Mouse (Mus musculus): ENCODE data around the gene Dlg3. TPM values are rescaled to one million over a fixed set of nuclear protein-coding genes. Genes with fewer than 3 reads are reported as not detected.

Dlg3 gene
- total RNA-seq (2014; fragmentation: Nextera tagmentation): not detected in 2 replicates
- total RNA-seq (2017): 0.05 TPM in 1 of 2 replicates, not detected in the other
- not detected in 2 replicates for polyA plus RNA-seq (2012)

- H3K27me3 ChIP-seq (ENCODE audit: insufficient read depth, low read length): 0 out of 2 replicates have a peak, but pooled peaks cover 2% of the 10 kb centered on the region
- ATAC-seq (ENCODE audit: extremely low read depth, insufficient number of reproducible peaks, low FRiP score, poor library complexity, severe bottlenecking): no peak
- TF ChIP-seq TAL1 (conservative IDR thresholded peaks at IDR 0.05; ENCODE audit: low read depth, low read length) (no peak), GATA1 (IDR thresholded peaks at IDR 0.05; ENCODE audit: borderline replicate concordance, low read length) (no peak), CTCF (IDR thresholded peaks at IDR 0.05; ENCODE audit: low read depth, low read length) (no peak), POLR2AphosphoS5 (IDR thresholded peaks at IDR 0.05; ENCODE audit: insufficient replicate concordance, low read depth, low read length) (no peak), GATA2 (IDR thresholded peaks at IDR 0.05; ENCODE audit: borderline replicate concordance, low read depth, low read length) (no peak)
Measured at GRCm38 (mm10) chrX:100767181-100767884, at the start of gene Dlg3. Dlg3 (plus strand) TSS chrX:100767722.

GRCm38 (mm10) chrX:100728947-100729346 is 38.6 kb upstream of the Dlg3 start:
- Histone ChIP-seq H3K4me1 (ENCODE audit: insufficient read depth, low read depth, low read length) (no peaks in the 10 kb centered on the region; the same call in 1 of the 2 replicates), H3K4me3 (ENCODE audit: low read depth, low read length) (no peak overlapping the region), H3K9me3 (replicated peaks) (no peaks in the 10 kb centered on the region), H3K36me3 (replicated peaks) (peaks cover 37% of the 10 kb centered on the region), H3K27me3 (ENCODE audit: insufficient read depth, low read length) (peaks cover 11% of the 10 kb centered on the region; the same call in 1 of the 2 replicates)
- ATAC-seq (ENCODE audit: extremely low read depth, insufficient number of reproducible peaks, low FRiP score, poor library complexity, severe bottlenecking): no peak
- no peak for TF ChIP-seq GATA2 (IDR thresholded peaks at IDR 0.05; ENCODE audit: borderline replicate concordance, low read depth, low read length)
- no peak for TF ChIP-seq POLR2AphosphoS5 (IDR thresholded peaks at IDR 0.05; ENCODE audit: insufficient replicate concordance, low read depth, low read length)
- no peak for TF ChIP-seq CTCF (IDR thresholded peaks at IDR 0.05; ENCODE audit: low read depth, low read length)
- TF ChIP-seq GATA1 (IDR thresholded peaks at IDR 0.05; ENCODE audit: borderline replicate concordance, low read length): no peak
- TF ChIP-seq TAL1 (conservative IDR thresholded peaks at IDR 0.05; ENCODE audit: low read depth, low read length): no peak
- DNase-seq (ENCODE audit: low spot score): no peak

More at GRCm38 (mm10) chrX:100767181-100767884, at the start of gene Dlg3:
- H3K9me3 ChIP-seq (replicated peaks): no peaks in the 10 kb centered on the region
- no peak within 1 kb of the TSS for H3K4me3 ChIP-seq (ENCODE audit: low read depth, low read length)
- no peak for DNase-seq (ENCODE audit: low spot score)
- no peaks in the 10 kb centered on the region for H3K4me1 ChIP-seq (ENCODE audit: insufficient read depth, low read depth, low read length)
- H3K36me3 ChIP-seq (replicated peaks): no peaks in the 10 kb centered on the region

GRCm38 (mm10) chrX:100729665-100730188 is 37.8 kb upstream of the Dlg3 start, which contains the start of gene Gdpd2:
Gdpd2 (plus strand) TSS chrX:100729873.
- no peaks in the 10 kb centered on the region; the same call in 1 of the 2 replicates for H3K4me1 ChIP-seq (ENCODE audit: insufficient read depth, low read depth, low read length)
- no peak within 1 kb of the TSS for H3K4me3 ChIP-seq (ENCODE audit: low read depth, low read length)
- TF ChIP-seq POLR2AphosphoS5 (IDR thresholded peaks at IDR 0.05; ENCODE audit: insufficient replicate concordance, low read depth, low read length) (no peak), CTCF (IDR thresholded peaks at IDR 0.05; ENCODE audit: low read depth, low read length) (no peak), GATA2 (IDR thresholded peaks at IDR 0.05; ENCODE audit: borderline replicate concordance, low read depth, low read length) (no peak), GATA1 (IDR thresholded peaks at IDR 0.05; ENCODE audit: borderline replicate concordance, low read length) (no peak), TAL1 (conservative IDR thresholded peaks at IDR 0.05; ENCODE audit: low read depth, low read length) (no peak)
- peaks cover 31% of the 10 kb centered on the region for H3K36me3 ChIP-seq (replicated peaks)
- H3K27me3 ChIP-seq (ENCODE audit: insufficient read depth, low read length): peaks cover 11% of the 10 kb centered on the region; the same call in 1 of the 2 replicates
- H3K9me3 ChIP-seq (replicated peaks): no peaks in the 10 kb centered on the region
- DNase-seq (ENCODE audit: low spot score) (no peak), ATAC-seq (ENCODE audit: extremely low read depth, insufficient number of reproducible peaks, low FRiP score, poor library complexity, severe bottlenecking) (no peak)

GRCm38 (mm10) chrX:100730266-100730665 is 37.3 kb upstream of the Dlg3 start:
- no peak for ATAC-seq (ENCODE audit: extremely low read depth, insufficient number of reproducible peaks, low FRiP score, poor library complexity, severe bottlenecking)
- Histone ChIP-seq H3K4me1 (ENCODE audit: insufficient read depth, low read depth, low read length) (no peaks in the 10 kb centered on the region; the same call in 1 of the 2 replicates), H3K9me3 (replicated peaks) (no peaks in the 10 kb centered on the region), H3K4me3 (ENCODE audit: low read depth, low read length) (no peak overlapping the region), H3K27me3 (ENCODE audit: insufficient read depth, low read length) (peaks cover 11% of the 10 kb centered on the region; the same call in 1 of the 2 replicates), H3K36me3 (replicated peaks) (peaks cover 25% of the 10 kb centered on the region)
- no peak for DNase-seq (ENCODE audit: low spot score)
- TF ChIP-seq TAL1 (conservative IDR thresholded peaks at IDR 0.05; ENCODE audit: low read depth, low read length) (no peak), CTCF (IDR thresholded peaks at IDR 0.05; ENCODE audit: low read depth, low read length) (no peak), GATA2 (IDR thresholded peaks at IDR 0.05; ENCODE audit: borderline replicate concordance, low read depth, low read length) (no peak), POLR2AphosphoS5 (IDR thresholded peaks at IDR 0.05; ENCODE audit: insufficient replicate concordance, low read depth, low read length) (no peak), GATA1 (IDR thresholded peaks at IDR 0.05; ENCODE audit: borderline replicate concordance, low read length) (no peak)

DNA sequence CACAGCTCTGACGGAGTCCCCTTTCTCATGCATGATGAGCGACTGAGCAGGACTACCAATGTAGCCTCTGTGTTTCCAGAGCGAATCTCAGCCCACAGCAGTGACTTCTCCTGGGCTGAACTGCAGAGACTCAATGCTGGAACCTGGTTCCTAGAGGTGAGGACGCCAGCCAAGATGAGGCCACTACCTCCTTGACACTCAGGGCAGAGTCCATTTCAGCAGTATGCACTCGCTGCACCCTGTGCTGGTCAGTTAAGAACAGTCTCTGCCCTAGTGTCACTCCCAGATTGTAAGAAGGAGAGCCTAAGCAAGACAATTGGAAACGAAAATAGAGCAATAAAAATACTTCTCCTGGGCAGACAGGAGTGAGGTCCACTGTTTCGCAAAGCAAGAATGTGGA is 33.2 kb upstream of the Dlg3 start:
- Histone ChIP-seq H3K27me3 (ENCODE audit: insufficient read depth, low read length) (peaks cover 11% of the 10 kb centered on the region; the same call in 1 of the 2 replicates), H3K36me3 (replicated peaks) (no peaks in the 10 kb centered on the region), H3K4me1 (ENCODE audit: insufficient read depth, low read depth, low read length) (no peaks in the 10 kb centered on the region; the same call in 1 of the 2 replicates), H3K4me3 (ENCODE audit: low read depth, low read length) (no peak overlapping the region), H3K9me3 (replicated peaks) (no peaks in the 10 kb centered on the region)
- no peak for ATAC-seq (ENCODE audit: extremely low read depth, insufficient number of reproducible peaks, low FRiP score, poor library complexity, severe bottlenecking)
- no peak for DNase-seq (ENCODE audit: low spot score)
- TF ChIP-seq CTCF (IDR thresholded peaks at IDR 0.05; ENCODE audit: low read depth, low read length) (no peak), TAL1 (conservative IDR thresholded peaks at IDR 0.05; ENCODE audit: low read depth, low read length) (no peak), GATA1 (IDR thresholded peaks at IDR 0.05; ENCODE audit: borderline replicate concordance, low read length) (no peak), GATA2 (IDR thresholded peaks at IDR 0.05; ENCODE audit: borderline replicate concordance, low read depth, low read length) (no peak), POLR2AphosphoS5 (IDR thresholded peaks at IDR 0.05; ENCODE audit: insufficient replicate concordance, low read depth, low read length) (no peak)

- no peak for ATAC-seq (ENCODE audit: extremely low read depth, insufficient number of reproducible peaks, low FRiP score, poor library complexity, severe bottlenecking)
- Histone ChIP-seq H3K27me3 (ENCODE audit: insufficient read depth, low read length) (no peaks in the 10 kb centered on the region), H3K4me1 (ENCODE audit: insufficient read depth, low read depth, low read length) (no peaks in the 10 kb centered on the region), H3K9me3 (replicated peaks) (no peaks in the 10 kb centered on the region), H3K4me3 (ENCODE audit: low read depth, low read length) (no peak overlapping the region), H3K36me3 (replicated peaks) (no peaks in the 10 kb centered on the region)
- TF ChIP-seq CTCF (IDR thresholded peaks at IDR 0.05; ENCODE audit: low read depth, low read length) (no peak), TAL1 (conservative IDR thresholded peaks at IDR 0.05; ENCODE audit: low read depth, low read length) (no peak), GATA1 (IDR thresholded peaks at IDR 0.05; ENCODE audit: borderline replicate concordance, low read length) (no peak)
- peak; percentile 2 for DNase-seq (ENCODE audit: low spot score)
Measured at GRCm38 (mm10) chrX:100738918-100739317, 28.6 kb upstream of the Dlg3 start.
